Mouse (Mus musculus): ENCODE results near the gene Azin2.

DNA sequence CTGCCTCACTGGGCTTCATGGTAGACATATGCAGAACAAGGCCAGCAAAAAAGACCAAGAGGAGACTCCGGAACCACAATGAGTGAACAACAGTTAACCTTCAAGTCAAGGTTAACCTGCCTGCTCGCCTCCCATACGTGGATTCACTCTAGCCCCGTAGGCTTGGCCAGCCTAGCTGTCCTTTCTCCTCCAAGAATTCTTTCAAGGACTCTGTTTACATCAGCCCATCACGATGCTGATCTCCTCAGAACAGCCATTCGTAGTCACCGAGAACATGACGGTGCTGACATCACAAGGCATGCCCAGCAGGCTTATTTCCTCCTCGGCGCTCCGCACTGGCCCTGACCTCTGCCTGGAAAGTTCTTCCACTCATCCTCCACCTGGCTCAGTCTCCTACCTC, 4.1 kb downstream of the Azin2 start:
- TF ChIP-seq CTCF (IDR thresholded peaks at IDR 0.05; ENCODE audit: low read depth, low read length): no peak
- TF ChIP-seq EP300 (IDR thresholded peaks at IDR 0.05; ENCODE audit: insufficient read depth, low read depth, low read length): no peak
- TF ChIP-seq POLR2A (IDR thresholded peaks at IDR 0.05; ENCODE audit: insufficient read depth, low read length): no peak

All from ES-Bruce4 (cell line).